Mouse (Mus musculus) neural tube, embryonic 14.5 days (tissue): ENCODE measurements around the gene Zfp607a. TPM values are rescaled to one million over a fixed set of nuclear protein-coding genes. Genes with fewer than 3 reads are reported as not detected.

ENCODE experiments used
- ATAC-seq: fragments of 200-750 bp; cut with Nextera tagmentation; 2 replicates; pipeline ENCODE4 v1.8.0; 2017; ENCODE audit warnings: low read depth, mild to moderate bottlenecking, moderate TSS enrichment, moderate library complexity
- H3K27ac ChIP-seq: fragments of 300-500 bp; sonication (generic); 2 replicates; pipeline ENCODE4 v1.5.1; 2014; ENCODE audit warnings: low read depth, mild to moderate bottlenecking, control low read depth, low read length, moderate library complexity, mixed read lengths
- H3K27me3 ChIP-seq: fragments of 300-500 bp; sonication (generic); 2 replicates; pipeline ENCODE4 v1.6.1; 2014; ENCODE audit warnings: low read length; ENCODE audit not compliant: control insufficient read depth, insufficient read depth
- H3K36me3 ChIP-seq: fragments of 300-500 bp; sonication (generic); 2 replicates; pipeline ENCODE4 v1.6.1; 2014; ENCODE audit warnings: low read length, mixed read lengths; ENCODE audit not compliant: control insufficient read depth, insufficient read depth
- H3K4me1 ChIP-seq: fragments of 300-500 bp; sonication (generic); 2 replicates; pipeline ENCODE4 v1.6.1; 2014; ENCODE audit warnings: low read length; ENCODE audit not compliant: control insufficient read depth, insufficient read depth
- H3K4me2 ChIP-seq: fragments of 300-500 bp; sonication (generic); 2 replicates; pipeline ENCODE4 v1.6.1; 2014; ENCODE audit warnings: mild to moderate bottlenecking, low read depth, low read length, control low read depth
- H3K4me3 ChIP-seq: fragments of 300-500 bp; sonication (generic); 2 replicates; pipeline ENCODE4 v1.5.1; 2014; ENCODE audit warnings: low read depth, low read length, control low read depth, mixed read lengths
- H3K9ac ChIP-seq: fragments of 300-500 bp; sonication (generic); replicated peaks from 2 replicates; pipeline ENCODE4 v1.6.1; 2014; ENCODE audit warnings: low read depth, mild to moderate bottlenecking, control low read depth, low read length, mixed read lengths
- H3K9me3 ChIP-seq: fragments of 300-500 bp; sonication (generic); 2 replicates; pipeline ENCODE4 v1.6.1; 2016; ENCODE audit warnings: low read length; ENCODE audit not compliant: control insufficient read depth
- WGBS: fragments of 180-500 bp; shearing (Covaris S2); extraction: QIAGEN DNeasy Blood & Tissue Kit; methylation state at CpG from one replicate; pipeline ENCODE4 v1.1.7; 2014; 5-methylcytosine and 5-hydroxymethylcytosine counted together
- polyA plus RNA-seq: library from polyadenylated mRNA; unstranded; fragments of >200 nt; fragmentation: Nextera tagmentation; extraction: Ambion mirVana; gene quantifications from 2 replicates; pipeline ENCODE4 v1.2.1, GENCODE M21; 2014

Zfp607a gene
- polyA plus RNA-seq, 1 experiment from 2014 or later: 1.0 TPM

GRCm38 (mm10) chr7:27928818-27929695 lies 71.7 kb downstream of the Zfp607a start, which contains the start of gene Zfp974:
TSS of gene Zfp974 (minus strand) at chr7:27929460.
- peak; percentile 91 for ATAC-seq
- H3K4me3 ChIP-seq: peak within 1 kb of the TSS; percentile 59
- H3K9me3 ChIP-seq: no peaks in the 10 kb centered on the region
- H3K4me2 ChIP-seq: peak within 1 kb of the TSS; percentile 82
- WGBS: 4% methylated on average over 40 of the region's 40 CpGs
- H3K27me3 ChIP-seq: no peaks in the 10 kb centered on the region
- peaks cover 7% of the 10 kb centered on the region for H3K4me1 ChIP-seq
- no peaks in the 10 kb centered on the region; the same call in 1 of the 2 replicates for H3K36me3 ChIP-seq
- H3K9ac ChIP-seq: peak within 1 kb of the TSS; percentile 65
- H3K27ac ChIP-seq: peak within 1 kb of the TSS; percentile 67

Other genes starting within 250 kb of the Zfp607a start
- 80.3 and 111 TPM in 2 replicates for gene Ttc9b, start 203.6 kb upstream of the Zfp607a start, polyA plus RNA-seq
- gene Map3k10, start 182.9 kb upstream of the Zfp607a start, polyA plus RNA-seq: 17.0 and 22.3 TPM in 2 replicates
- gene Zfp607b, start 168.2 kb upstream of the Zfp607a start, polyA plus RNA-seq: 12.2 and 13.1 TPM in 2 replicates
- gene Zfp60, start 126.1 kb upstream of the Zfp607a start, polyA plus RNA-seq: 98.5 and 117 TPM in 2 replicates
- gene Zfp626, start 50.3 kb upstream of the Zfp607a start, polyA plus RNA-seq: 1.5 and 2.5 TPM in 2 replicates
- gene Zfp59, start 18.9 kb upstream of the Zfp607a start, polyA plus RNA-seq: 10.2 and 11.5 TPM in 2 replicates
- gene Zfp974, start 71.9 kb downstream of the Zfp607a start, polyA plus RNA-seq: 17.3 and 19.1 TPM in 2 replicates
- 34.7 and 35.2 TPM in 2 replicates for gene Zfp780b, start 121.6 kb downstream of the Zfp607a start, polyA plus RNA-seq
- gene Zfp850, start 156.6 kb downstream of the Zfp607a start, polyA plus RNA-seq: 7.0 and 7.3 TPM in 2 replicates
- gene Psmc4, start 192.6 kb downstream of the Zfp607a start, polyA plus RNA-seq: 275 TPM in 2 replicates
- gene Fcgbp, start 213.7 kb downstream of the Zfp607a start, polyA plus RNA-seq: 0.39 and 0.91 TPM in 2 replicates